Mouse (Mus musculus) heart, postnatal 14 days (tissue): ENCODE results near the gene Iscu. TPM values are rescaled to one million over a fixed set of nuclear protein-coding genes. Genes with fewer than 3 reads are reported as not detected.

Experiments used
- DNase-seq, 2 experiments: peaks; one replicate each; pipeline ENCODE4 v3.0.0; 2021 to 2022
- intact Hi-C: fragments of 180-260 bp; cut with DNase I; formaldehyde crosslinking; loops from one replicate; pipeline ENCODE4 v1.15.1; 2025
- total RNA-seq, 2 experiments: library from RNA; stranded (reverse); gene quantifications; 2 replicates each; pipeline ENCODE4 v1.2.3; 2021

Iscu gene
- total RNA-seq, 2 experiments from 2014 or later, result 140 to 145 TPM

GRCm38 (mm10) chr5:113808177-113808576, 35.6 kb downstream of the Iscu start:
- intact Hi-C loops, result no loop called here

GRCm38 (mm10) chr5:113810111-113810510, 37.6 kb downstream of the Iscu start:
- intact Hi-C loops, result loop anchor here (10.0 kb wide), 1 partner anchor 335 kb away; no protein-coding TSS in a partner anchor

More at GRCm38 (mm10) chr5:113808177-113808576, 35.6 kb downstream of the Iscu start:
- peak in 1 of 2 experiments; percentile 51 for DNase-seq

GRCm38 (mm10) chr5:113811824-113812420, 39.4 kb downstream of the Iscu start:
- peak in 1 of 2 experiments; percentile 54 for DNase-seq
- intact Hi-C loops, result loop anchor here (10.0 kb wide), 1 partner anchor 337 kb away; no protein-coding TSS in a partner anchor

More at GRCm38 (mm10) chr5:113810111-113810510, 37.6 kb downstream of the Iscu start:
- no peak for DNase-seq

- intact Hi-C loops, result loop anchor here (10.0 kb wide), 1 partner anchor 338 kb away; no protein-coding TSS in a partner anchor
These were observed 40.1 kb downstream of the Iscu start for GRCm38 (mm10) chr5:113812638-113813037.

GRCm38 (mm10) chr5:113813608-113814007, 41.1 kb downstream of the Iscu start:
- DNase-seq, result no peak
- intact Hi-C loops, result loop anchor here (2.0 to 10.0 kb wide), 2 partner anchors 339 to 447 kb away; no protein-coding TSS in a partner anchor

More at GRCm38 (mm10) chr5:113812638-113813037, 40.1 kb downstream of the Iscu start:
- no peak for DNase-seq

- no peak for DNase-seq
- intact Hi-C loops, result loop anchor here (1.0 to 10.0 kb wide), 3 partner anchors 40 to 448 kb away; no protein-coding TSS in a partner anchor
These were observed 41.8 kb downstream of the Iscu start for GRCm38 (mm10) chr5:113814111-113815040.

- DNase-seq, result no peak
- intact Hi-C loops, result loop anchor here (1.0 to 10.0 kb wide), 3 partner anchors 41 to 448 kb away; no protein-coding TSS in a partner anchor
These were observed 42.5 kb downstream of the Iscu start for GRCm38 (mm10) chr5:113815041-113815389.

GRCm38 (mm10) chr5:113815638-113816152, 43.1 kb downstream of the Iscu start:
- DNase-seq, result peak; percentile 83 to 86
- intact Hi-C loops, result loop anchor here (1.0 to 10.0 kb wide), 3 partner anchors 41 to 449 kb away; no protein-coding TSS in a partner anchor

- intact Hi-C loops, result loop anchor here (10.0 kb wide), 1 partner anchor 344 kb away; no protein-coding TSS in a partner anchor
- DNase-seq, result no peak
These were observed 46.0 kb downstream of the Iscu start for GRCm38 (mm10) chr5:113818572-113818971.

GRCm38 (mm10) chr5:113824228-113824627, 51.7 kb downstream of the Iscu start:
- intact Hi-C loops, result no loop called here
- DNase-seq, result no peak

GRCm38 (mm10) chr5:113825558-113825957, 53.0 kb downstream of the Iscu start:
- intact Hi-C loops, result no loop called here
- DNase-seq, result no peak

- DNase-seq, result no peak
- intact Hi-C loops, result no loop called here
These were observed 54.1 kb downstream of the Iscu start for GRCm38 (mm10) chr5:113826619-113827018.

Other genes with a start within 250 kb of the Iscu start
- 10 to 100 TPM; 23.8 to 25.0 TPM for gene Cmklr1, start 122.3 kb upstream of the Iscu start, total RNA-seq
- not detected for gene 1700069L16Rik, start 48.0 kb upstream of the Iscu start, total RNA-seq
- gene Ficd, start 36.9 kb upstream of the Iscu start, total RNA-seq, result 1 to 10 TPM; 4.7 to 5.7 TPM
- gene Sart3, start 238 bp upstream of the Iscu start, total RNA-seq, result 10 to 100 TPM; 15.6 to 16.9 TPM
- gene Tmem119, start 27.8 kb downstream of the Iscu start, total RNA-seq, result 10 to 100 TPM; 10.5 to 12.5 TPM
- 1 to 10 TPM; 2.3 to 6.4 TPM for gene Selplg, start 59.9 kb downstream of the Iscu start, total RNA-seq
- 10 to 100 TPM; 41.1 to 51.1 TPM for gene Coro1c, start 136.0 kb downstream of the Iscu start, total RNA-seq
- 10 to 100 TPM; 13.0 to 13.9 TPM for gene Ssh1, start 221.1 kb downstream of the Iscu start, total RNA-seq
- gene Dao, start 231.0 kb downstream of the Iscu start, total RNA-seq, result not detected